Mouse (Mus musculus): ENCODE results near the gene Hsd3b7. TPM values are rescaled to one million over a fixed set of nuclear protein-coding genes. Genes with fewer than 3 reads are reported as not detected.

The Hsd3b7 gene
- total and polyA plus RNA-seq, 2 experiments from 2014 or later = 23.3 to 47.4 TPM

- Histone ChIP-seq H3K36me3 (replicated peaks; ENCODE audit: control insufficient read depth, insufficient read depth, low read length) (no peaks in the 10 kb centered on the region), H3K4me1 (ENCODE audit: control insufficient read depth, insufficient read depth) (peaks cover 7% of the 10 kb centered on the region; the same call in 1 of the 2 replicates), H3K9me3 (replicated peaks; ENCODE audit: control insufficient read depth, low read length) (no peaks in the 10 kb centered on the region), H3K9ac (replicated peaks; ENCODE audit: low read depth, low read length) (peak overlapping the region; percentile 24; the same call in 1 of the 2 replicates), H3K27ac (ENCODE audit: low read depth) (peak overlapping the region; percentile 91), H3K4me3 (ENCODE audit: low read depth, low read length) (0 out of 2 replicates have a peak overlapping the region, but pooled peaks have one; percentile 3), H3K27me3 (ENCODE audit: control insufficient read depth, insufficient read depth, low read length) (no peaks in the 10 kb centered on the region), H3K4me2 (ENCODE audit: low read depth, low read length) (peak overlapping the region; percentile 47)
- TF ChIP-seq CTCF (IDR thresholded peaks at IDR 0.05; ENCODE audit: low read depth) (no peak), EP300 (IDR thresholded peaks at IDR 0.05; ENCODE audit: low read depth) (no peak)
- 28% methylated on average over 4 of the region's 4 CpGs for WGBS
- ATAC-seq (ENCODE audit: insufficient read depth, low read depth) (peak; percentile 84), DNase-seq (ENCODE audit: low spot score) (peak; percentile 71)
Measured at GRCm38 (mm10) chr7:127813821-127814220, 13.4 kb downstream of the Hsd3b7 start.

- WGBS = 41% methylated on average over 19 of the region's 19 CpGs
- H3K4me1 ChIP-seq (ENCODE audit: control insufficient read depth, insufficient read depth) = peaks cover 7% of the 10 kb centered on the region; the same call in 1 of the 2 replicates
- H3K36me3 ChIP-seq (replicated peaks; ENCODE audit: control insufficient read depth, insufficient read depth, low read length) = no peaks in the 10 kb centered on the region
- 0 out of 2 replicates have a peak overlapping the region, but pooled peaks have one; percentile 3 for H3K4me3 ChIP-seq (ENCODE audit: low read depth, low read length)
- H3K27ac ChIP-seq (ENCODE audit: low read depth) = peak overlapping the region; percentile 91
- H3K9me3 ChIP-seq (replicated peaks; ENCODE audit: control insufficient read depth, low read length) = no peaks in the 10 kb centered on the region
- peak; percentile 92 for DNase-seq (ENCODE audit: low spot score)
- H3K9ac ChIP-seq (replicated peaks; ENCODE audit: low read depth, low read length) = peak overlapping the region; percentile 24; the same call in 1 of the 2 replicates
- TF ChIP-seq EP300 (IDR thresholded peaks at IDR 0.05; ENCODE audit: low read depth) = no peak
- TF ChIP-seq CTCF (IDR thresholded peaks at IDR 0.05; ENCODE audit: low read depth) = no peak
- no peaks in the 10 kb centered on the region for H3K27me3 ChIP-seq (ENCODE audit: control insufficient read depth, insufficient read depth, low read length)
- peak overlapping the region; percentile 47 for H3K4me2 ChIP-seq (ENCODE audit: low read depth, low read length)
- ATAC-seq (ENCODE audit: insufficient read depth, low read depth) = peak; percentile 89
Measured at GRCm38 (mm10) chr7:127814241-127814921, 14.0 kb downstream of the Hsd3b7 start.

- H3K27me3 ChIP-seq (ENCODE audit: control insufficient read depth, insufficient read depth, low read length) = no peaks in the 10 kb centered on the region
- WGBS = 87% methylated on average over 15 of the region's 15 CpGs
- peak overlapping the region; percentile 91; the same call in 1 of the 2 replicates for H3K27ac ChIP-seq (ENCODE audit: low read depth)
- no peaks in the 10 kb centered on the region for H3K36me3 ChIP-seq (replicated peaks; ENCODE audit: control insufficient read depth, insufficient read depth, low read length)
- no peak for DNase-seq (ENCODE audit: low spot score)
- no peak overlapping the region for H3K9ac ChIP-seq (replicated peaks; ENCODE audit: low read depth, low read length)
- peaks cover 7% of the 10 kb centered on the region; the same call in 1 of the 2 replicates for H3K4me1 ChIP-seq (ENCODE audit: control insufficient read depth, insufficient read depth)
- H3K4me3 ChIP-seq (ENCODE audit: low read depth, low read length) = no peak overlapping the region
- no peak for ATAC-seq (ENCODE audit: insufficient read depth, low read depth)
- H3K9me3 ChIP-seq (replicated peaks; ENCODE audit: control insufficient read depth, low read length) = no peaks in the 10 kb centered on the region
- H3K4me2 ChIP-seq (ENCODE audit: low read depth, low read length) = no peak overlapping the region
- TF ChIP-seq EP300 (IDR thresholded peaks at IDR 0.05; ENCODE audit: low read depth) (no peak), CTCF (IDR thresholded peaks at IDR 0.05; ENCODE audit: low read depth) (no peak)
Measured at GRCm38 (mm10) chr7:127815116-127815665, 14.8 kb downstream of the Hsd3b7 start.

GRCm38 (mm10) chr7:127815954-127816821 is 15.8 kb downstream of the Hsd3b7 start:
- no peaks in the 10 kb centered on the region for H3K9me3 ChIP-seq (replicated peaks; ENCODE audit: control insufficient read depth, low read length)
- H3K27me3 ChIP-seq (ENCODE audit: control insufficient read depth, insufficient read depth, low read length) = no peaks in the 10 kb centered on the region
- peak; percentile 19; the same call in 1 of the 2 replicates for ATAC-seq (ENCODE audit: insufficient read depth, low read depth)
- no peak overlapping the region for H3K4me2 ChIP-seq (ENCODE audit: low read depth, low read length)
- WGBS = 49% methylated on average over 15 of the region's 15 CpGs
- H3K27ac ChIP-seq (ENCODE audit: low read depth) = peak overlapping the region; percentile 36; the same call in 1 of the 2 replicates
- H3K4me1 ChIP-seq (ENCODE audit: control insufficient read depth, insufficient read depth) = peaks cover 7% of the 10 kb centered on the region; the same call in 1 of the 2 replicates
- TF ChIP-seq EP300 (IDR thresholded peaks at IDR 0.05; ENCODE audit: low read depth) (no peak), CTCF (IDR thresholded peaks at IDR 0.05; ENCODE audit: low read depth) (peak; percentile 59)
- no peaks in the 10 kb centered on the region for H3K36me3 ChIP-seq (replicated peaks; ENCODE audit: control insufficient read depth, insufficient read depth, low read length)
- no peak overlapping the region for H3K9ac ChIP-seq (replicated peaks; ENCODE audit: low read depth, low read length)
- H3K4me3 ChIP-seq (ENCODE audit: low read depth, low read length) = no peak overlapping the region
- peak; percentile 62 for DNase-seq (ENCODE audit: low spot score)

- Histone ChIP-seq H3K4me1 (ENCODE audit: control insufficient read depth, insufficient read depth) (peaks cover 7% of the 10 kb centered on the region; the same call in 1 of the 2 replicates), H3K9me3 (replicated peaks; ENCODE audit: control insufficient read depth, low read length) (no peaks in the 10 kb centered on the region), H3K36me3 (replicated peaks; ENCODE audit: control insufficient read depth, insufficient read depth, low read length) (no peaks in the 10 kb centered on the region), H3K27ac (ENCODE audit: low read depth) (no peak overlapping the region), H3K27me3 (ENCODE audit: control insufficient read depth, insufficient read depth, low read length) (no peaks in the 10 kb centered on the region), H3K4me3 (ENCODE audit: low read depth, low read length) (no peak overlapping the region), H3K9ac (replicated peaks; ENCODE audit: low read depth, low read length) (no peak overlapping the region), H3K4me2 (ENCODE audit: low read depth, low read length) (no peak overlapping the region)
- no peak for TF ChIP-seq CTCF (IDR thresholded peaks at IDR 0.05; ENCODE audit: low read depth)
- TF ChIP-seq EP300 (IDR thresholded peaks at IDR 0.05; ENCODE audit: low read depth) = no peak
- WGBS = 72% methylated on average over 7 of the region's 7 CpGs
- ATAC-seq (ENCODE audit: insufficient read depth, low read depth) (no peak), DNase-seq (ENCODE audit: low spot score) (no peak)
Measured at GRCm38 (mm10) chr7:127817053-127817452, 16.6 kb downstream of the Hsd3b7 start.

Measured in heart, postnatal 0 days (tissue).